Mouse (Mus musculus) left cerebral cortex, adult 2 months (tissue): ENCODE results near the gene Cd300ld3. TPM values are rescaled to one million over a fixed set of nuclear protein-coding genes. Genes with fewer than 3 reads are reported as not detected.
A peak's percentile ranks its signal among the peaks of the same experiment; 100 is the strongest.

ENCODE experiments used
- DNase-seq, 2 experiments: peaks; one replicate each; pipeline ENCODE4 v3.0.0; 2021 to 2022; ENCODE audit warnings: low spot score in 2 of 2, mixed read lengths in 1 of 2; ENCODE audit errors: extremely low spot score in 1 of 2
- H3K27ac ChIP-seq: fragments of 200-600 bp; 2 replicates; pipeline ENCODE4 v1.8.1; 2022
- H3K4me3 ChIP-seq: fragments of 200-600 bp; 2 replicates; pipeline ENCODE4 v1.8.1; 2022
- CTCF ChIP-seq: fragments of 200-600 bp; IDR thresholded peaks from 2 replicates; pipeline ENCODE4 v1.8.1; 2022; ENCODE audit warnings: antibody characterized with exemption, mild to moderate bottlenecking, moderate library complexity
- intact Hi-C: fragments of 180-260 bp; cut with DNase I; formaldehyde crosslinking; loops from one replicate; pipeline ENCODE4 v1.15.1; 2025
- total RNA-seq, 2 experiments: library from RNA; stranded (reverse); gene quantifications; 2 replicates each; pipeline ENCODE4 v1.2.3; 2021

Cd300ld3 gene
- total RNA-seq, 2 experiments from 2014 or later = 0.77 TPM; not detected in 1

DNA sequence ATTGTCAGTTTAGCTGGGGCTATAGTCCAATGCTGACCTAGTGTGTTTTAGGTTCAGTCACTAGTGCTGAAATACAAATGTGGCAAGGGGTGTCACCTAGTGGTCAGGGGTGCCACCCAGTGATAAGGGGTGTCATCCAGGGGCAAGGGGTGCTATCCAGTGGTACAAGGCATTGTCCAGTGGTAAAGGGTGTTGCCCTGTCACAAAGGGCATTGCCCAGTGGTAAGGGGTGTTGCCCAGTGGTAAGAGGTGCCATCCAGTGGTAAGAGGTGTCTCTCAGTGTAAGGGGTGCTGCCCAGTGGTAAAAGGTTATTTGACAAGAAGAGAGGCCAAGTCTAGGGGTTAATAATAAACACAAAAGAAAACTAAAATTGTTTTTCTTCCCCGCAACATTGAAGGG lies 29.2 kb upstream of the Cd300ld3 start:
- DNase-seq = no peak
- Histone ChIP-seq H3K27ac (no peak overlapping the region), H3K4me3 (no peak overlapping the region)
- intact Hi-C loops = no loop called here
- no peak for TF ChIP-seq CTCF

DNA sequence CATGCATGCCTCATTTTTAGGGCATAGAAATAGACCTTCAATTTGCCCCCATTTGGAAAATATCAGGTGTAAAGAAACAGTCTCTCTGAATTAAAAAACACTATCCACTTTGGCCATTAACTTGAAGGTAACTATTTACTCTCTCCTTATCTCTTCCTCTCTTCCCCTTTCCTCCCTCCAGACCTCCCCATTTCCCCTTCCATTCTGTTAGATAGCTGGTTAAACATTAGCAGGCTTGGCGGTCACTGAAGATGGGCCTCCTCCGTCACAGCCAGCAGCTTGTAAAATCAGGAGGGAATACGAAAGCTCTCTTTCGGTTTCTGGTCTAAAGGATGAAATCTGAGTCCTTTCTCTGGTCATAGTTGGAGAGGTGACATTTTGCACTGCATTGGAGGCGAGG lies 27.6 kb upstream of the Cd300ld3 start:
- Histone ChIP-seq H3K4me3 (no peak overlapping the region), H3K27ac (no peak overlapping the region)
- DNase-seq = no peak
- intact Hi-C loops = no loop called here
- no peak for TF ChIP-seq CTCF

DNA sequence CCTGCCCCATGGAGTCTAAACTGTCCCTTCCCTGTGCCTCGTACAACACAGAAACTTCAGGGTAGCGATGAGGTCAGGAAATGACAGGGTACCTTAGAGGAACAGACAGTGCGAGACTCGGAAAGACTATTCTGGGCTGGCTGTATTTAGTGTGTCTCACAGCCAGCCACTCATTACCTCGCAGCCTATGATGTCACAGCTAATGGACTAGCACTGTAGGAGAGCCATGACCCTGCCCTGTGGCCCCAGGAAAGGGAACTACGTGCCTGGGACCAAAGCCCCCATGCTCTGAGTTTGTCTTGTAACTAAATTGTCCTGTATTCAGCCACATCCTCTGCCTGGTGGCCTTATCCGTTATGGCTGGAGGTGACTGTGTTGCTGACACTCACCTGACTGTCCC lies 27.2 kb upstream of the Cd300ld3 start:
- no peak overlapping the region for H3K27ac ChIP-seq
- no peak for DNase-seq
- intact Hi-C loops = no loop called here
- H3K4me3 ChIP-seq = no peak overlapping the region
- TF ChIP-seq CTCF = no peak

DNA sequence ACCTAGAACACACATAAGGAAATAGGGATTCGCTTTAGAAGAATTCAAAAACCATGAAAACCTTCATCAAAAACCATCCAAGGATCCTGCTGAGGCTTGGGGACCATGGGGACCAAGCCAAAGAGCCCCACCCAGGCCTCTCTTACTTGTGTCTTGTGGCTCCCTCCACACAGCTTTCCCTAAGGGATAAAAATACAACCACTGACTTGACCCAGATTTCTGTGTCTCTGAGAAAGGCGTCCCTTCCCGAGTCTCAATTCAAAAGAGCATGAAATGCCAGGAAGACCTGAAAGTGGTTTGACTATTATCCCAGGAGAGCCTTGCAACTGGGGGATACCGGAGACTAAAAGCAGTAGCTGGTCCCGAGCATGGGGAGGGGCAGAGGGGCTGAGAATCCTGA lies 24.8 kb upstream of the Cd300ld3 start:
- Histone ChIP-seq H3K27ac (no peak overlapping the region), H3K4me3 (no peak overlapping the region)
- no peak for DNase-seq
- intact Hi-C loops = no loop called here
- TF ChIP-seq CTCF = no peak

DNA sequence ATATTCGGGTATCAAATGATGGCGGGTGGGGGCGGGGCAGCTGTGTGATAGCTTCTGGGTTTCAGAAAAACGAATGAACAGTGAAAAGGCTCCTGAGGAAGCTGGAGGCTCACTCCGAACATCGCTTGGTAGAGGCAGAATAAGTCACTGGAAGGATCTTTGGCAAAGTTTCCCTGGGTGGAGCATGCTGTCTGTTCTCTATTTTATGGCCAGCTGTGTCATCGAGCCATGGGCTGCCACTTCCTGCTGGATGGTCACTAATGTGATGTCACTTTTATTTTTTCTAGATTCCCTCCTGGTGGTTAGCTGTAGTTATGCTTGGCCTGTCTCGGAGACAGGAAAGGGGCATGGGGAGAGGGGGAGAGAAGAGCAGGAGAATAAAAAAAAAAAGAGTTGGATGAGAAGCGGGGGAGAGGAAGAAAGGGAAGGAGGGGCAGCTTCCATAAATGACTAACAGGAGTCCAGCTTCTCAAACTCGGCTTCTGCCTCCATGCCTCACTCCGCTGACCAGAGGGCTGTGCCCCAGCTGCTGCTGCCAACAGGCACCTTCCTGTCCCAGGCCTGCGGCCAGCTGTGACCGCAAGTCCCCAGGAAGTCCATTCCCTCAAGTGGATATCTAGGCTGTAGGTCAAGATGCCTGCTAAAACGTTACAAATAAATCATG lies 23.6 kb upstream of the Cd300ld3 start:
- no peak overlapping the region for H3K4me3 ChIP-seq
- H3K27ac ChIP-seq = no peak overlapping the region
- intact Hi-C loops = no loop called here
- no peak; the same call in 1 of the 2 replicates for TF ChIP-seq CTCF
- DNase-seq = no peak

DNA sequence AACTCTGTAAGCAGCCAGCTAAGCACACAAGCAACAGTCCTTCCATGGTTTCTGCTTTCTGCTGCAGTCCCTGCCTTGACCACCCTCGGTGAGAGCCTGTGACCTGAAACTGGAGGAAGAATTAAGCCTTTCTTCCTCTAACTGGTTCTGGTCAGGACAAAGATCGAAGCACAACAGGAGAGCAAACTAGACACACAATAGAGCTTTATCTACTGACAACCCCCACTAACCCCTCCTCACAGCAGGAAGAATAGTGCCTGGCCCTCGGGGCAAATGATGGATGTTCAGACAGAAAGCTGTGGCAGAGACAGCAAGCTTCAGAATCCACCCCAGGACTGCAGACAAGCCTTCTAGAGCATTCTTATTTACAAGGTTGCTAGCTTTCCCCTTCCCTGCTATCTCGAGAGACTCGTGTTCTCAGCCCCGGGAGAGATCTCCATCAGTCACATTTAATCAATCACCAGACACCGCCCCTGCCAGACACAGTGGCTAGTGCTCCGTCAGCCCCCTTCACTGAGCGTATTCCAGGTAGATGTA lies 22.9 kb upstream of the Cd300ld3 start:
- Histone ChIP-seq H3K4me3 (no peak overlapping the region), H3K27ac (no peak overlapping the region)
- intact Hi-C loops = no loop called here
- DNase-seq = no peak
- TF ChIP-seq CTCF = no peak

DNA sequence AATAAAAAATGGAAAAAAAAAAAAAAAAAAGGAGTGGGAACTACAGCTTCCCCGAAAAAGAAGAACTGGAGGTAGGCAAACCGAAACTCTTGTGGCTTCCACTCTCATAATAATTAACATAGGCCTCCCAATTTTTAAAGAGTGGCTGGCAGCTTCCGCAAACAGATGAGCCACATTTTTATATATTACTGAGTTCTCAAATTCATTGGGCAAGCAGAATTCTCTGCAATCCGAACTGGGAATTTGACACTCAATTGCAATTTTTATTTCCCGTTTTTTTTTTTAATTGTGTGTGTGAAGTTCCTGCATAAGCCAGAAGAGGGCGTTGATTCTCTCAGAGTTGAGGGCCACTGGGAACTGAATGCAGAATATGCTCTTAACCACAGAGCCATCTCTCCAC lies 18.6 kb upstream of the Cd300ld3 start:
- no peak overlapping the region for H3K4me3 ChIP-seq

DNA sequence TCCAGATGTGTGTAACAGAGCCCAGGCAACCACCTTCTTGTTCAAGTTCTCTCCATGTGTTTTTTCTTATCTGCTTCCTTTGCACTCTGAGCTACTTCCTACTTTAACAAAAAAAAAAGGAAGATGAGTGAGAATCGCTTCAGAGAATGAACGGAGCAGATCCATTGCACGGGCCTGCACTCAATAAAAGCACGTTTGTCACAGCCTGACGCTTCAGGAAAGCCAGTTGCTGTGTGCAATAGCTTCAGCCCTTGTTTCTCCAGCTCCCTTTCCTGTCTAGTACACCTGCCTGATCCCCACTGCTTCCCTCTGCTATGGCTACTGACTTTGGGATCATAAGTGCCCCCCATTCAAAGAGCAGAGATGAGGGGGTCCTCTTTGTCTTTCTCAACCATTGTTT lies 13.9 kb upstream of the Cd300ld3 start, which contains the start of gene Cd300e:
Gene Cd300e, minus strand, starts transcription at position 101 of the 400 bp plus-strand sequence.
- no peak for DNase-seq
- H3K4me3 ChIP-seq = no peak within 1 kb of the TSS
- no peak for TF ChIP-seq CTCF
- H3K27ac ChIP-seq = no peak within 1 kb of the TSS
- intact Hi-C loops = no loop called here

More for the DNA sequence above, 18.6 kb upstream of the Cd300ld3 start:
- intact Hi-C loops = no loop called here
- no peak for DNase-seq
- no peak overlapping the region for H3K27ac ChIP-seq
- peak; percentile 13 for TF ChIP-seq CTCF

DNA sequence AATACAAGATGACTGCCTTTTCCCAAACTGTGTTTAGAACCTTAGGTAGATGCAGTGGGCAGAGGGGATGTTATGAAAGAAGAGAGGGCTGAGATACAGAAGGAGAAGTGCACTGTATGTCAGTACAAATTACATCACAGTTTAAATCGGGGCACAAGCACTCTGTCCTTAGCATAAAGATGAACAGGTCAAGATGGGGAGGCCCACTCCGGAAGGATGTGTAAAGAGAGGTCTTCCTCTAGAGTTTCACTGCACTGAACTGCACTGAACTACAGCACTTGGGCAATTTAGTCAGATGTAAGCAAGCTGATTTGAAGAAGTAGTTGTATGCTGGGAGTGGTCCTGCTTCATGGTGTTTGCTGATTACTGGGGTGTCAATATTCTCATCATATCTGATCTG lies 11.6 kb upstream of the Cd300ld3 start:
- Histone ChIP-seq H3K4me3 (no peak overlapping the region), H3K27ac (no peak overlapping the region)
- intact Hi-C loops = loop anchor here (10.0 kb wide), 2 partner anchors 245 to 315 kb away; no protein-coding TSS in a partner anchor
- no peak for DNase-seq
- TF ChIP-seq CTCF = no peak

DNA sequence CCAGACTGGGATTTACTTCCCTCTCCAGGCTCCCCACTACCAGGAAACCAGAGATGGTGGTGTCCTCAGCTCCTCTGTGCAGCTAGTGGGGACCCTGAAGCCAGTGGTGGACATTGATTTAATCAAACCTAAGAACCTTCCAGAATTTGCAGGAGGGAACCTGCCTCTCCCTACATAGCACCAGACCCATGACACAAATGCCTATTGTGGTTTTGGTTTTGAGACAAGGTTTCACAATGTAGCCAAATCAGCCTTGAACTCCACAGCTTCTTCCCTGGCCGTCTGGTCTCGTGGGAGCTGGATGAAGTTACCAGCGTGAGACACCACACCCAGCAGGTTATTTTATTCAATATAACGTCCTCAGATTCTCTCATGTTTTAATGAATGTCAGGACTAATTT lies 10.5 kb upstream of the Cd300ld3 start:
- TF ChIP-seq CTCF = no peak
- no peak overlapping the region for H3K4me3 ChIP-seq
- intact Hi-C loops = loop anchor here (10.0 kb wide), 2 partner anchors 244 to 314 kb away; no protein-coding TSS in a partner anchor
- DNase-seq = no peak
- H3K27ac ChIP-seq = no peak overlapping the region

DNA sequence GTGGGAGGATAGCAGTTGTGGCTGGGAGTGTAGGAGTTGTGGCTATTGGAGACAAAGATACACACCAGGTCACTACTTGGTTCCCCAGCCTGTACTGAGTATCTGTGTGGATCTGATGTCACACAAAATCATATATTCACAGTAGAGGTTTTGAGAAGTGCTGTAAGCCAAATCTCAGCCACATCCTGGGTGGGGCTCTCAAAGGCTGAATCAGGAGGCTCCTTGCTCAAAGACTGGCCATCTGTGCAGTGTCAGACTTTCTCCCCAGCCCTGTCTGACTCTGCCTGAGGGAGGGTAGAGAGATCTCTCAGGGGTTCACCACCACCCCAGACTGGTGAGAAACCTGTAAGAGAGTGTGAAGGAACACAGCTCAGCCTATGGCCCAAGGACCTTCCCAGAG lies 6.3 kb upstream of the Cd300ld3 start:
- DNase-seq = no peak
- no peak for TF ChIP-seq CTCF
- no peak overlapping the region for H3K27ac ChIP-seq
- intact Hi-C loops = loop anchor here (10.0 kb wide), 2 partner anchors 240 to 310 kb away; no protein-coding TSS in a partner anchor
- no peak overlapping the region for H3K4me3 ChIP-seq

DNA sequence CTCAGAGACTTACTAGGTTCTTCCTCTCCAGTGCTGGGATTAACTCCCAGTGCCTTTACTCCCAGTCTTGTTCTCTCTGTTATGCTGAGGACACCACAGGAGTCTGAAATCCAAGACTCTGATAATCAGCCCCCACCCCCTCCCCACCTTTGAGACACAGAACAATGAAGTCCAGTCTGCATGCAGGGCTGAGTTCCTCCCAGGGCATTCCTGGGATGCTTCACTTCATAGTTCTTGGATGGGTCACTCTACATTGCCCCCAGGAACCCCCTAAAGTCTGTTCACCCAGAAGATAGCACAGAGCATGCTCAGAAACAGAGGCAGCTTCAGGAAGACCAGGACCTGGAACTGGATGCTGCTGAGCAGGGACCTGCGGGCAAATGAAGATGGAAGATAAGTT lies 4.8 kb upstream of the Cd300ld3 start:
- no peak overlapping the region for H3K4me3 ChIP-seq
- no peak for TF ChIP-seq CTCF
- H3K27ac ChIP-seq = no peak overlapping the region
- DNase-seq = no peak
- intact Hi-C loops = loop anchor here (10.0 kb wide), 2 partner anchors 238 to 308 kb away; no protein-coding TSS in a partner anchor

DNA sequence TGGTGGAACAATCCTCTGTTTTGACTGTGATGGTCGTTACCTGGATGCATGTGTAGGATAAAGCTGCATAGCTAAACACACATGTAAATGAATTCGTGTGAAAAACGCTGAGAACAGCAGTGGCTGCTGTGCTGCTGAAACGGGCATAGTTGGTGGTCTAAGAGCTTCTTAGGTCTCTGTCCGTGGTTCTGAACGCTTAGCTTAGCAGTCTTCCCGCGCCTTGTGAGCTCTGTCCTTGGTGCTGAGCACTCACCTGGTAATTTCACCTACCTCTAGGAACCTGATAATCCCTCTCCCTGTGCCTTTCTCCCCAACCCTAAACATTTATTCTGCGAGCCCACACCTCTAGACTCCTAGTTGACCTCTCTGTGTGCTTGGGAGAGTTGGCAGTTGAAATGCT lies 4.0 kb upstream of the Cd300ld3 start:
- intact Hi-C loops = loop anchor here (10.0 kb wide), 2 partner anchors 237 to 307 kb away; no protein-coding TSS in a partner anchor
- H3K4me3 ChIP-seq = no peak overlapping the region
- no peak overlapping the region for H3K27ac ChIP-seq
- TF ChIP-seq CTCF = no peak
- no peak for DNase-seq
